Mouse (Mus musculus) heart, adult 2 months (tissue): ENCODE measurements around the gene Rps6ka1. TPM values are rescaled to one million over a fixed set of nuclear protein-coding genes. Genes with fewer than 3 reads are reported as not detected.
A peak's percentile ranks its signal among the peaks of the same experiment; 100 is the strongest.

Experiments
- DNase-seq, 2 experiments: peaks; one replicate each; pipeline ENCODE4 v3.0.0; 2021
- H3K27ac ChIP-seq: fragments of 200-600 bp; 2 replicates; pipeline ENCODE4 v1.8.1; 2022
- H3K27me3 ChIP-seq: fragments of 200-500 bp; 2 replicates; pipeline ENCODE4 v1.6.1; 2012; ENCODE audit warnings: mild to moderate bottlenecking, low read length, inconsistent platforms, mixed read lengths; ENCODE audit not compliant: control insufficient read depth, insufficient read depth
- H3K36me3 ChIP-seq: fragments of 200-500 bp; 2 replicates; pipeline ENCODE4 v1.6.1; 2012; ENCODE audit warnings: low read length, inconsistent platforms; ENCODE audit not compliant: control insufficient read depth, insufficient read depth
- H3K4me1 ChIP-seq: fragments of 200-500 bp; 2 replicates; pipeline ENCODE4 v1.6.1; 2011; ENCODE audit warnings: low read length; ENCODE audit not compliant: control insufficient read depth, insufficient read depth
- H3K4me3 ChIP-seq: fragments of 200-600 bp; 2 replicates; pipeline ENCODE4 v1.8.1; 2022
- H3K79me2 ChIP-seq: fragments of 200-500 bp; replicated peaks from 2 replicates; pipeline ENCODE4 v1.6.1; 2012; ENCODE audit warnings: mild to moderate bottlenecking, inconsistent platforms, low read length, moderate library complexity, mixed read lengths; ENCODE audit not compliant: control insufficient read depth, insufficient read depth
- H3K9ac ChIP-seq: fragments of 200-500 bp; 2 replicates; pipeline ENCODE4 v1.6.1; 2012; ENCODE audit warnings: low read depth, mild to moderate bottlenecking, control low read depth, inconsistent platforms, low read length, mixed read lengths
- CTCF ChIP-seq: fragments of 200-600 bp; IDR thresholded peaks from 2 replicates; pipeline ENCODE4 v1.8.1; 2022; ENCODE audit warnings: antibody characterized with exemption, mild to moderate bottlenecking, moderate library complexity
- EP300 ChIP-seq: fragments of 200-500 bp; IDR thresholded peaks from 2 replicates; pipeline ENCODE4 v1.6.1; 2011; ENCODE audit warnings: low read depth, low read length, control low read depth; ENCODE audit not compliant: insufficient read depth
- POLR2A ChIP-seq: fragments of 200-500 bp; IDR thresholded peaks from 2 replicates; pipeline ENCODE4 v1.6.1; 2011; ENCODE audit warnings: mild to moderate bottlenecking, low read depth, low read length, control low read depth; ENCODE audit not compliant: insufficient read depth
- WGBS: fragments of 180-500 bp; shearing (Covaris S2); methylation state at CpG from one replicate; pipeline ENCODE4 v1.1.7; 2018; 5-methylcytosine and 5-hydroxymethylcytosine counted together
- intact Hi-C: fragments of 180-260 bp; cut with DNase I; formaldehyde crosslinking; loops from one replicate; pipeline ENCODE4 v1.15.1; 2025
- polyA plus RNA-seq: library from polyadenylated mRNA; depleted of rRNA; stranded (reverse); fragments of >200 nt; gene quantifications from 2 replicates; pipeline ENCODE4 v1.2.3, GENCODE M21; 2012
- total RNA-seq, 2 experiments: library from RNA; stranded (reverse); gene quantifications; 2 replicates each; pipeline ENCODE4 v1.2.3; 2021

Rps6ka1 gene
- total and polyA plus RNA-seq, 3 experiments, result 4.4 to 7.1 (median 4.8) TPM

DNA sequence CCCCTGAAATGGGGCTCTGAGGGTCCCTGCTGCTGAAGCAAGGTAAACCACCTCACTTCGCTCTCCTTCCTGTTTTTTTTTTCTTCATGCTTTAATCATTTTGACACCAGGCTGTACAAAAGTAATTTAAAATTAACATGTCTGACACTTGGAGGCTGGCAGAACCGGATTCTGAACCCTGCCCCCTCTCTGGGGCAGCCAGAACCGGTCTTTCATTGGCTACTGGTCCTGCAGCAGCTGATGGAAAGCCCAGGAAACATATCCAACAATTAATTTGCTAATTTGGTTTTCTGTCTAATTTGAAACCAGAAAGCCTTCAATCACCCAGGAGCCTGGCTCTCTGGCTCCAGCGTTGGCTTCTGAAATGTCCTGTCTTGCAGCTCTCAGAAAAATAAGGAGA lies 67.4 kb downstream of the Rps6ka1 start:
- Histone ChIP-seq H3K4me3 (no peak overlapping the region), H3K36me3 (peaks cover 4% of the 10 kb centered on the region; the same call in 1 of the 2 replicates), H3K27me3 (no peaks in the 10 kb centered on the region), H3K4me1 (peaks cover 9% of the 10 kb centered on the region), H3K9ac (no peak overlapping the region), H3K79me2 (no peaks in the 10 kb centered on the region), H3K27ac (peak overlapping the region; percentile 64)
- intact Hi-C loops, result no loop called here
- TF ChIP-seq EP300 (no peak), CTCF (no peak), POLR2A (no peak)
- WGBS, result 55% methylated on average over 4 of the region's 4 CpGs
- no peak for DNase-seq

DNA sequence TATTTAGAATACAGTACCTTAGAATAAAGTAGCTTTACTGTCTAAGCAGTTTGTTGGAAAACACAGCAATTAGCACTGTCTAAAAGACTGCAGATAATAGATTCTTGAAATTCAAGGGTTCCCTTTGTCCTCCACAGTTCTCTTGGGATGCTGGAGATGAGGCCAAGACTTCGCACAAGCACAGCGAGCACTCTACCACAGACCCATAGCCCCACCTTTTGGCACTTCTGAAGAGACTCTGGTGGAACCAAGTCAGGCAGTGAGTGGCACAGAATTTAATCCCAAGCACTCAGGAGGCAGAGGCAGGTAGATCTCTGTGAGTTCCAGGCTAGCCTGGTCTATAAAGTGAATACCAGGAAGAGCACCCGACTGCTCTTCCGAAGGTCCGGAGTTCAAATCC lies 70.2 kb downstream of the Rps6ka1 start:
- WGBS, result 83% methylated on average over 5 of the region's 5 CpGs
- Histone ChIP-seq H3K4me1 (peaks cover 12% of the 10 kb centered on the region), H3K27ac (no peak overlapping the region)

DNA sequence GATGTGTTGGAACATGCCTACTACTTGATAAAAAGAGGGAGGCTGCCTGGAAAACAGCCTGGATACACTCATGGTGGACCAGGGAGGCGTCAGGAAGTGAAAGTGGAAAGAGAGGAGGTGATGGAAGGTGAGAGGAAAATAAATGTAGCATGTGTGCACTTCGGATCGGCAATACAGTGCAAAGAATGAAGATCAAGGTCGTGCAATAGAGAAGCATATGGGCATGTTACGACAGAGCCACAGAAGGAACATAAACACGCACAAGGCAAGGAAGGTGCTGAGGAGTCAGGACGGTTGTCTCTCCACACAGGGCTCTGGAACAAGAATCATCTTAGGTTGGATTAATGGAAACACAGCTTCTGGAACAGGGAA lies 71.1 kb downstream of the Rps6ka1 start:
- no peaks in the 10 kb centered on the region for H3K79me2 ChIP-seq
- peak overlapping the region; percentile 37 for H3K9ac ChIP-seq
- no peaks in the 10 kb centered on the region for H3K27me3 ChIP-seq
- H3K4me3 ChIP-seq, result peak overlapping the region; percentile 33
- H3K36me3 ChIP-seq, result peaks cover 8% of the 10 kb centered on the region; the same call in 1 of the 2 replicates
- WGBS, result 17% methylated on average over 7 of the region's 7 CpGs
- peak overlapping the region; percentile 99 for H3K27ac ChIP-seq
- intact Hi-C loops, result no loop called here
- no peak for DNase-seq
- H3K4me1 ChIP-seq, result peaks cover 12% of the 10 kb centered on the region
- TF ChIP-seq POLR2A, result no peak
- no peak for TF ChIP-seq CTCF
- no peak for TF ChIP-seq EP300

More for the DNA sequence above, 70.2 kb downstream of the Rps6ka1 start:
- no peak overlapping the region for H3K9ac ChIP-seq
- no peaks in the 10 kb centered on the region for H3K79me2 ChIP-seq
- intact Hi-C loops, result no loop called here
- H3K36me3 ChIP-seq, result peaks cover 8% of the 10 kb centered on the region; the same call in 1 of the 2 replicates
- no peak overlapping the region for H3K4me3 ChIP-seq
- no peak for DNase-seq
- TF ChIP-seq POLR2A (no peak), EP300 (no peak), CTCF (no peak)
- no peaks in the 10 kb centered on the region for H3K27me3 ChIP-seq

DNA sequence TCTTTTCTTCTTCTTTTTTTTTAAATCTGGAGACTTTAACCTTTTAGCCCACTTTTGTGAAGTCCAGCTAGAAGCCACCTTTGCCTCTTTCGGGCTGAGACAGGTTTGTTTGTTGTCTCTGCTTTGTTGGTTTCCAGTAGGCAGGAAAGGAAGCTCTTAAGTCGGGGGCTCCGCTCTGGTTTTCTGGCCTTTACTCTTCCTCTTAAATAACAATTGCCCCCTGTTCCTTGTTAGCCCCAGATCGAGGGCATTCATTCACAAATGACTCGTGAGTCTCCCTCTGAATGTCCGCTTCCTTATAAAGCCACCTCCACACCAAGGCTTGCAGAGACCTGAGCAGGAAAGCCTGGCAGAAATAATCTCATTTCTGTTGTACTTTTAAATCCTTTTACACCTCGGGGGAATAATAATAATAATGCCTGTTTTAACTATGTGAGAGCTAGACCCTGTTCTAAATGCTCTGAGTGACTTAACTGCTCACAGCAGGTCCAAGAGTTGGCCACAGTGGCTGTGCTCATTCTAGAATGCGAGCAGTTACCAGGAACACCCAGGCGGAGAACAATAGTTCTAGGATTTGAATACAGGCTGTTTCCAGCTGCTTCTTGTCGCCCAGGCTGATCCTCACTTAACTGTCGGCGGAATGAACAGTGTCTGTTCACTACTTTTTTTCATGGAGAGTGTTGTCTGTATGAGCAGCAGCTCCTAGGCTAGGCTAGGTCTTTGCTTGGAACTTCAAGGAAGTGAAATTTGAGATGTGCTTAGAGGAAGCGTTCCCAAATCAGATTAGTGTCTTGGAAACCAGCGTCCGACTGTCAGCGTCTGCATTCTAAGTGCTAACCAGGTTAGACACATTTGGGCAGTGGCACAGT lies 71.7 kb downstream of the Rps6ka1 start:
- TF ChIP-seq CTCF, result no peak
- no peak for TF ChIP-seq EP300
- peak; percentile 52; the same call in 1 of the 2 replicates for TF ChIP-seq POLR2A
- Histone ChIP-seq H3K9ac (peak overlapping the region; percentile 37), H3K4me3 (peak overlapping the region; percentile 33), H3K27ac (peak overlapping the region; percentile 99), H3K36me3 (peaks cover 8% of the 10 kb centered on the region; the same call in 1 of the 2 replicates), H3K4me1 (peaks cover 12% of the 10 kb centered on the region), H3K79me2 (no peaks in the 10 kb centered on the region), H3K27me3 (no peaks in the 10 kb centered on the region)
- WGBS, result 16% methylated on average over 16 of the region's 16 CpGs
- peak; percentile 47 to 55 for DNase-seq
- intact Hi-C loops, result loop anchor here (1.0 kb wide), 1 partner anchor 13 kb away; no protein-coding TSS in a partner anchor

DNA sequence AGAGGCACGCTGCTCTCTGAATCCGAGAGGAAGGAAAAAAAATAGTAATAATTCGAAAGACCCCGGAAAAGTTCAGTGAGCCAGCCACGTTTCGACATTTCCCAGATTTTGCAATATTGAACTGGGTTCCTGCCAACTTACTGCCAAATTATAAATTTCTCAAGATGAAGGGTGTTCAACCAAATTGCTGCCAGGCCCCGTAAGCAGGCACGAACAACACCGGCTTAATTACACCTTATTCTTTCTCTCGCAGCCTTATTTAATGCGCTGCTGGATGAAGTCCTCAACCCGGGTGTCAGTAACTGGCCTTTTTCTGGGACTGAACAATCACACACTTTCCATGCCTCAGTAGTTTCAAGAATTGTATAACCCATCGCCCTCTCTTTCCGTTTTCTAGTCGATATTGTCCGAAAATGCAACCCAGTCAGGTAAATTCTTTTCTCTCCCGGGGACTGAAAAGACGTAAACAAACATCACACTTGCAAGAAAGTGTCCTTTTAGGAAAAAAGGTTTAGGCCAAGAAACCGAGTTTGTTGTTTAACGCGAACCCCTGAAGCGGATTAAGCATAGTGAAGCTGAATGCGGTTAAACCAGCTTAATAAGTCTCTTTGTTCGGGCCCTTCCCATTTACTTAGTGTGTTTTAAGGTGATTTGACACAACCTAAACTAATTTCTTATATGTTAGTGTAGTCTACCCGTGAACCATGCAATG lies 72.6 kb downstream of the Rps6ka1 start:
- WGBS, result 38% methylated on average over 25 of the region's 25 CpGs
- Histone ChIP-seq H3K4me3 (peak overlapping the region; percentile 87), H3K36me3 (peaks cover 8% of the 10 kb centered on the region; the same call in 1 of the 2 replicates), H3K4me1 (peaks cover 12% of the 10 kb centered on the region), H3K79me2 (no peaks in the 10 kb centered on the region), H3K9ac (peak overlapping the region; percentile 76), H3K27ac (peak overlapping the region; percentile 99), H3K27me3 (no peaks in the 10 kb centered on the region)
- DNase-seq, result no peak
- TF ChIP-seq POLR2A (no peak), CTCF (no peak), EP300 (no peak)
- intact Hi-C loops, result loop anchor here (1.0 kb wide), 1 partner anchor 14 kb away; no protein-coding TSS in a partner anchor
